Mouse (Mus musculus) effector memory CD4-positive, alpha-beta T cell, adult 5 months (primary cell): ENCODE measurements around the gene Tet3. TPM values are rescaled to one million over a fixed set of nuclear protein-coding genes. Genes with fewer than 3 reads are reported as not detected.

Experiments used
- polyA plus RNA-seq: library from polyadenylated mRNA; unstranded; fragments of 100-300 nt; shearing (Covaris generic); gene quantifications from one replicate; pipeline ENCODE4 v1.2.1, GENCODE M21; 2017

Gene Tet3
- polyA plus RNA-seq = 45.6 TPM

DNA sequence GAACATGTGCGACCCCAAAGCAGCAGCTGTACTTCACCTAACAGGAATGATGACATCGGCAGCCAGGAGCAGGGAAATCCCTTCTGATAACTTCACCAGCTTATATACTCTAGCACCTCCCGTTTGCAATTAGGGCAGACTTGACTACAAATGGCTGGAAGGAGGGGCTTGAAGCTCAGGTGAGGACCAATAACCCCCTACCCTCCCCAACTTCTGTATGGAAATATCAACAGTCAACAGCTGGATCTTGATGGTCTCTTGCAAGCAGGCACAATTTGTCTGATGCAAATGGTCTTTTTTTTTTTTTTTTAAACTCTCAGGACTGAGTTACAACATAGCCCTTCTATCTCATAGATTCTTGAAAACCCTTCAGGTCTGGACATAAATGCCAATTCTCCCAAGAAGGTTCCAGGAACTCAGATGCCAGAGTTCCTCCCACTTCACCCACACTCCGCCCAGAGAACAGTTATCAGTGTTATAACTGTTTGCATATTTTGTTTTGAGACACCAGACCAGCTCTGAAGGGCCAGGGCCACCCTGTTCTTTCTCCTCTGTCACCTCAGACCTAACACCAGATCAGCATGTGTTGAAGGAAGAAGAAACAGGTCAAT, at the start of gene Tet3:
Gene Tet3 (minus strand): TSS at position 51 of the 611 bp plus-strand sequence.

DNA sequence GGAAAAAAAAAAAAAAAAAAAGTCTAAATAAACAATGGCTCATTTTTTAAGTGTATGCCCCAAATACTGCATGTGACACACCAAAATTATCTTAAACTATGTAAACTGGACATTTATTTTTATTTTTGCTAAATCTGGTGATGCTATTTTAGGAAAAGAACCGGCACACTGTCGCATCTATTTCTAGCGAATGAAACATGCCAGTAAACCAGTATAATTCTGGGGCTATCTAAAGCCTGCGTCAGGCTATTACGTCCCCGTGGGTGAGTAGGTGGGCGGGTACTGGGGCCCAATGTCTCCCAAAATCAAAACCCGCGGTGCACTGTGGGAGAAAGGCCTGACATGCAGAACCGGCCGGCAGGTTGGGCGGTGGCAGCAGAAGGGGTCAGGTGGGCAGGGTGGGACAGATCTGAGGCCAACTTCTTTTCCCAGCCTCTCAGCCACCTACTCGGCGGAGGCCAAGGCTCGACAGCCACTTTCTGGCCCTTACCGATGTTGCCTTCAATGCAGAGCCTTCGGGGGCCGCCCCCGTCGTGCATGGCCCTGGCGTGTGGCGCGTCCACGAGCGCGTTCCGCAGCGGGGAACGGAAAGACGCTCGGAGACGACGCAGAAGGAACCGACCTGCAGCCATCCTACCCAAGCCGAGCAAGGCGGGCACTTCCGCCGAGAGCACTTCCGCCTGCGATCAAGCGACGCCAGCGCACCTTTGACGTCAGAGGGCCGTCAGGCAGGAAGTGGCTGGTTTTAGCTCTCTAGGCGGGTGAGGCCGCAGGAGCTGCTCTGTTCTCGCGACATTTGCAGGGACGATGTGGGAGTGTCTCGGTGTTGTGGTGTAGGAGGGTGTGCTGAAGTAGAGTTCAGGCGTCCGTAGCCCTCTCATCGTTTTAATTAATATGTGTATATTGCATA, 47.6 kb upstream of the Tet3 start, which contains the start of gene Dguok:
Gene Dguok (minus strand): TSS at position 712 of the 910 bp plus-strand sequence.

DNA sequence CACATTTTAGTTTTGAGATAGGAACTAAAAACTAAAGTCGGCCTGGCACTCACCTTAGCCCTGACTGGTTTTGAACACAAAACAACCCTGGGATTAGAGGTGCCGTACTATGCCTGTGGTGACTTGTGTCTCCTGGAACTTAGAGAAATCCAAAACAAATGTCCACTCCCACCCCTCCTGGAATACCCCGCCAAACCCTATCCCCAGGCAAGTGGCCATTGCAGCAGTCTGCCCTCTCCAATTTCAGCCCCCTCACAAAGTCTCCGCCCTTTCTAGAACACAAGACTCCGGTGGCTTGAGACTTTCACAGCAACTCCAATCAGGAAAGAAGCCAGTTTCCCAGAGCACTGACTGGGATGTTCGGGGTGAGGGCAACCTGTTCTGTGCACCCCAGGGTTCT, 110.0 kb downstream of the Tet3 start, which contains the start of gene Bola3:
Gene Bola3 (plus strand): TSS at position 275 of the 400 bp plus-strand sequence.

DNA sequence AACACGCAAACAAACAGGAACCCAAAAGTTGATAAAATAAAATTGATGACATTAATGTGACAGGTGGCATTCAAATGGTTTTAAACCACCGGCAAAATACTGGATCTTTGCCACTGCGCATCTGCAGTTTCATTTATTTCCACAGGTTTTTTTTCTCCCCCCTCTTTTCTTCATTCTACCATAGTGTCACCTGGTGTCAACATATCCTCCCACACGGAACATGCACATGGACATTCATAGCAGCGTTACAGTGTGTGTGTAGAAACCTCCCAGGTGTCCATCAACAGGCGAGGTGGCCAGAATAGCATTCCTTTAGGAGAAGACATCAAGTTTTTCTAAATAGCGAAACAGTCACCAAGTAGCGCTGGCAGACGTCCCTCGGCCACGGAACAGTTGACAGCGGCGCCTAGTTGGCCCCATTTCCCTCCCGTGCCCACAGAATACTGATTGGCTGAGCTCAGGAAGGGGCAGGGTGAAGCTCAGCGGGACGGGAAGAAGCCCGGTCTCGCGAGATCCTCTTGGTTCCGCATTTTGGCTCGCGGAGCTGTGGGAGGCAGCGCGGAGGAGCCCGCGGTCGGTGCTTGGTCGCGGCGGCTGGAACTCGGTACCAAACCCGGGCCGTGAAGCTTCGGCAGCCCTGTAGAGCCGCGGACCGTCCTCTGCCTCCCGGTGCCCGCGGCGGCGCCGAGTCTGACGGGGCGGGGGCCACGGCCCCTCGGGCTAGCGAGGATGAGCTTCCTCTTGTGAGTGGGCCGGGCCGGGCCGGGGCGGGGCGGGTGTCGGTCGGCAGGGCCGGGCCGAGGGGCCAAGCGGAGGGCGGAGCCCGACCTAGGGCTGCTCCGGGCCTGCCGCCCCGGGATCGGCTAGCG, 133.1 kb downstream of the Tet3 start, which contains the start of the genes Mthfd2 and Mob1a:
Gene Mthfd2 (minus strand): TSS at position 384 of the 869 bp plus-strand sequence.
Gene Mob1a (plus strand): TSS at position 492 of the 869 bp plus-strand sequence.

Other genes with a start within 250 kb of the Tet3 start
- 0.81 TPM for gene Slc4a5, start 239.3 kb downstream of the Tet3 start, polyA plus RNA-seq
- gene Mthfd2, start 133.2 kb downstream of the Tet3 start, polyA plus RNA-seq = 63.8 TPM
- gene Mob1a, start 133.1 kb downstream of the Tet3 start, polyA plus RNA-seq = 176 TPM
- 74.8 TPM for gene Bola3, start 109.9 kb downstream of the Tet3 start, polyA plus RNA-seq
- gene Dguok, start 47.9 kb upstream of the Tet3 start, polyA plus RNA-seq = 83.1 TPM
- gene Actg2, start 77.2 kb upstream of the Tet3 start, polyA plus RNA-seq = 0.55 TPM
- 23.2 TPM for gene Stambp, start 113.6 kb upstream of the Tet3 start, polyA plus RNA-seq
- not detected for gene Clec4f, start 197.1 kb upstream of the Tet3 start, polyA plus RNA-seq
- gene Cd207, start 218.8 kb upstream of the Tet3 start, polyA plus RNA-seq = not detected